Mouse (Mus musculus) megakaryocyte, embryonic 14.5 days (primary cell): ENCODE measurements around the gene Fam186a.

Experiments
- FLI1 ChIP-seq: IDR thresholded peaks from 2 replicates; pipeline ENCODE4 v1.6.1; 2012; ENCODE audit warnings: low read length, inconsistent platforms, mixed read lengths
- GATA1 ChIP-seq: IDR thresholded peaks from 3 replicates; pipeline ENCODE4 v1.6.1; 2012; ENCODE audit warnings: mixed read lengths, low read length, inconsistent platforms, borderline replicate concordance

DNA sequence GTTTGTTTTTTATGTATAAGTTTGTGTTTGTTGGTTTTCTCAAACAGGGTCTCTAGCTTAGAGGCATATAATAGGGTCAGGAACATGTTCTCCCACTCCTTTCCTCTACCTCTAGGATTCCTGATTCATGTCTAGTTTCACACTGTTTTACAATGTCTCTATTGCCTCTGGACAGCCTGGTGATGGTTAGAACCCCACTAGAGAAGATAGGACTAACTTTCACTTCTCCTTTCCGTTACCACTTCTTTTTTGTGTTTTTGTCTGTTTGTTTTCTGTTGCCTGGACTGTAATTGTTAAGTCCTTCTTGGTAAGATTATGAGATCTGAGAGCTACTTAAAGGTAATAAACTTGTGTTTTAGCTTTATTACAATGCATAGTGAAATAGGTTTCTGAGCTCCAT lies 32.5 kb upstream of the Fam186a start:
- TF ChIP-seq GATA1: no peak
- TF ChIP-seq FLI1: no peak
